Comparison of ENCODE assay signal across 8 mouse cellular contexts in genomic region chr6:49216811-49217542, GRCm38 (mm10). TPM values are rescaled to one million over a fixed set of nuclear protein-coding genes. Genes with fewer than 3 reads are reported as not detected.
DNase-seq lines count a peak whose midpoint lies in the region; ATAC-seq and TF ChIP-seq lines count a peak whose summit lies in the region.

No protein-coding gene starts in this region.

- peak; percentile 28 for DNase-seq in embryo, embryonic 10.5 days (ENCODE audit: low spot score)
- DNase-seq in embryo, embryonic 10 days (ENCODE audit: low spot score), result no peak
- DNase-seq in testis, postnatal 10 days (ENCODE audit: low spot score), result no peak
- DNase-seq in gastrocnemius, postnatal 10 days, result no peak
- DNase-seq in c-Kit-positive CD71-positive TER-119-positive erythroid progenitor cells, embryonic 14.5 days (ENCODE audit: low spot score), result no peak

- H3K27ac ChIP-seq in testis, adult 2 months (ENCODE audit: control insufficient read depth, insufficient read depth, low read depth, low read length), result peak overlapping the region; percentile 88
- H3K27ac ChIP-seq in limb, embryonic 13.5 days, result peak overlapping the region; percentile 93
- peak overlapping the region; percentile 97 for H3K27ac ChIP-seq in stomach, embryonic 16.5 days (ENCODE audit: low read length)

- TF ChIP-seq POLR2A in testis, adult 2 months (IDR thresholded peaks at IDR 0.05; ENCODE audit: control insufficient read depth, low read depth, low read length), result no peak

- H3K36me3 ChIP-seq in testis, adult 2 months (ENCODE audit: control insufficient read depth, insufficient read depth, low read length), result no peaks in the 10 kb centered on the region
- H3K36me3 ChIP-seq in limb, embryonic 13.5 days, result no peaks in the 10 kb centered on the region
- no peaks in the 10 kb centered on the region for H3K36me3 ChIP-seq in stomach, embryonic 16.5 days (ENCODE audit: control insufficient read depth, insufficient read depth, low read length)

- no peak for TF ChIP-seq CTCF in testis, adult 2 months (IDR thresholded peaks at IDR 0.05; ENCODE audit: control insufficient read depth, insufficient read depth, insufficient replicate concordance, low read depth, low read length)

- H3K4me3 ChIP-seq in testis, adult 2 months (ENCODE audit: control insufficient read depth, low read depth, low read length), result peak overlapping the region; percentile 81
- H3K4me3 ChIP-seq in limb, embryonic 13.5 days, result peak overlapping the region; percentile 67
- H3K4me3 ChIP-seq in stomach, embryonic 16.5 days (replicated peaks; ENCODE audit: low read length), result peak overlapping the region; percentile 75

- no peak for ATAC-seq in limb, embryonic 13.5 days (ENCODE audit: low FRiP score, low read depth)
- ATAC-seq in stomach, embryonic 16.5 days (ENCODE audit: insufficient read depth, low FRiP score), result no peak

- no peaks in the 10 kb centered on the region for H3K9me3 ChIP-seq in limb, embryonic 13.5 days
- H3K9me3 ChIP-seq in stomach, embryonic 16.5 days (replicated peaks; ENCODE audit: control insufficient read depth, low read length), result no peaks in the 10 kb centered on the region

- H3K4me1 ChIP-seq in testis, adult 2 months (ENCODE audit: control insufficient read depth, insufficient read depth, low read length), result peaks cover 15% of the 10 kb centered on the region
- H3K4me1 ChIP-seq in limb, embryonic 13.5 days, result peaks cover 21% of the 10 kb centered on the region
- peaks cover 13% of the 10 kb centered on the region for H3K4me1 ChIP-seq in stomach, embryonic 16.5 days (ENCODE audit: control insufficient read depth, insufficient read depth, low read length)

- no peaks in the 10 kb centered on the region for H3K27me3 ChIP-seq in testis, adult 2 months (ENCODE audit: control insufficient read depth, insufficient read depth, low read length)
- H3K27me3 ChIP-seq in limb, embryonic 13.5 days, result no peaks in the 10 kb centered on the region
- H3K27me3 ChIP-seq in stomach, embryonic 16.5 days (ENCODE audit: control insufficient read depth, insufficient read depth, low read length), result no peaks in the 10 kb centered on the region

- peak overlapping the region; percentile 73 for H3K4me2 ChIP-seq in limb, embryonic 13.5 days (replicated peaks)
- H3K4me2 ChIP-seq in stomach, embryonic 16.5 days (ENCODE audit: low read depth, low read length), result peak overlapping the region; percentile 75

- H3K9ac ChIP-seq in limb, embryonic 13.5 days, result peak overlapping the region; percentile 82
- peak overlapping the region; percentile 85 for H3K9ac ChIP-seq in stomach, embryonic 16.5 days (ENCODE audit: low read length)

- 2% methylated on average over 11 of the region's 11 CpGs for WGBS in limb, embryonic 13.5 days
- WGBS in stomach, embryonic 16.5 days, result 7% methylated on average over 11 of the region's 11 CpGs

RNA-seq across cellular contexts. Expression of gene Igf2bp3, which starts 2.2 kb away (rescaled TPM):
- 68.9 and 76.0 TPM in 2 replicates for polyA plus RNA-seq in testis, adult 2 months (2012; rRNA removed)
- polyA plus RNA-seq in limb, embryonic 13.5 days (2015; fragmentation: Nextera tagmentation; extraction: Ambion mirVana), result 79.9 and 81.4 TPM in 2 replicates
- polyA plus RNA-seq in stomach, embryonic 16.5 days (2015; fragmentation: Nextera tagmentation; extraction: Ambion mirVana), result 47.0 and 53.6 TPM in 2 replicates
- 1 to 10 TPM; 4.3 to 5.5 TPM for total RNA-seq in gastrocnemius, postnatal 10 days (2021)

RNA-seq across cellular contexts. Expression of gene Tra2a, which starts 46.9 kb away (rescaled TPM):
- 36.2 and 45.4 TPM in 2 replicates for polyA plus RNA-seq in testis, adult 2 months (2012; rRNA removed)
- 131 and 132 TPM in 2 replicates for polyA plus RNA-seq in limb, embryonic 13.5 days (2015; fragmentation: Nextera tagmentation; extraction: Ambion mirVana)
- 85.9 and 87.7 TPM in 2 replicates for polyA plus RNA-seq in stomach, embryonic 16.5 days (2015; fragmentation: Nextera tagmentation; extraction: Ambion mirVana)
- total RNA-seq in gastrocnemius, postnatal 10 days (2021), result 10 to 100 TPM; 20.7 to 30.8 TPM
